Mouse (Mus musculus) right cerebral cortex, postnatal 25 days (tissue): ENCODE data around the gene Gck.

ENCODE experiments used
- DNase-seq: peaks from one replicate; pipeline ENCODE4 v3.0.0; 2022

Gck gene

GRCm38 (mm10) chr11:5869331-5869730, 80.5 kb downstream of the Gck start:
- DNase-seq, result no peak

DNA sequence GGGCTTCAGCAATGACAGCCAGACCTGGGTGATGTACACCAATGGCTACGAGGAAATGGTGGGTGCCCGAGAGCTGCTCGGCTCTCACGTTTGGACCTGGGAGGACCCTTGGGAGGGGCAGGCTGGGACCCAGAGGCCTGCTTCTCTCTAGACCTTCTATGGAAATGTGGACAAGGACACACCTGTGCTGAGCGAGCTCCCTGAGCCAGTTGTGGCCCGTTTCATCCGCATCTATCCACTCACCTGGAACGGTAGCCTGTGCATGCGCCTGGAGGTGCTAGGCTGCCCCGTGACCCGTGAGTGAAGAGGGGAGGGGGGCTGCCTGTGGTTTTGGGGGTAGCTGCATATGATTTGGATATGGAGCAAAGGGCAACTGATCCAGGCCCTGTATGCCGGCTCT, 81.6 kb downstream of the Gck start:
- no peak for DNase-seq

DNA sequence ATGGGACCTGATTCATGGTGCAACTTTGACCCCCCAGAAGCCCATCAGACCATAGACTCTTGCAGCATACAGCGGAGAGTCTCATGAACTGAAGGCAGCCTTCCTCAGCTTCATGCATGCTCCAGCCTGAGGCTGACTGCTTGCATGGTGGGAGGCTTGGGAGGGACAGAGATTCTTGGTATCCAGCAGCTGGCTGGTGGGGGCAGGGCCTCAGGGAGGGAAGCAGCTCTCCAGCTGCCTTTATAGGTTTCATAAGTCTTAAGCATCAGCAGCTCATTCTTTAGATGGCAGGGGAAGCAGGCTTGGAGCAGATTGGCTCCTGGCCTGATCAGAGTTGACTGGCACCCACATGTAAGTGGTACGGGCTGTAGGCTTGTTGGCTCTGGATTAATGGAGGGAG, 82.7 kb downstream of the Gck start:
- no peak for DNase-seq

GRCm38 (mm10) chr11:5862394-5863105, 87.3 kb downstream of the Gck start:
- DNase-seq, result no peak

- DNase-seq, result no peak
These were observed 88.0 kb downstream of the Gck start, which contains the start of gene Aebp1 for GRCm38 (mm10) chr11:5861678-5862393. Aebp1 (plus strand) TSS chr11:5861947.

GRCm38 (mm10) chr11:5860639-5861038, 89.2 kb downstream of the Gck start:
- DNase-seq, result no peak

GRCm38 (mm10) chr11:5859883-5860550, 89.9 kb downstream of the Gck start:
- DNase-seq, result no peak

- DNase-seq, result no peak
These were observed 91.2 kb downstream of the Gck start for GRCm38 (mm10) chr11:5858723-5859122.

- DNase-seq, result no peak
These were observed 93.3 kb downstream of the Gck start for GRCm38 (mm10) chr11:5856479-5857130.

DNA sequence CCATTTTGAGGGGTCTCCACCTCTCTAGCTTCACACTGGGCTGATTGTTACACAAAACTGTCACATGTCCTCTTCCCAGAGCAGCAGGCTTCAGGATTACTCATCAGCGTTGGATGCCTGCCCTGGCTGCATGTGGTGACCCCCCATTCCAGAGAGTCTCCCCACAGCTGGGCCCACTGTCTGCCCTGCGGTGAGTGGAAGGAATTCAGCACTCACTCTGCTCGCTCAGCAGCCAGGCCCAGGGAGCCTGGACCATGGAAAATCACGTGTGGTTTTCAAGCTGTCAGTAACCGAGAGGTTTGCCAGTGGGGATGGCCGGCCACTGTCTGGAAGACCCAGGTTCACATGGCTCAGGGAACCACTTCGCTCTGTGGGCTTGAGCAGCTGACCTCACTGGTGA, 94.0 kb downstream of the Gck start:
- peak; percentile 32 for DNase-seq

- no peak for DNase-seq
These were observed 94.4 kb downstream of the Gck start for GRCm38 (mm10) chr11:5855481-5855880.

DNA sequence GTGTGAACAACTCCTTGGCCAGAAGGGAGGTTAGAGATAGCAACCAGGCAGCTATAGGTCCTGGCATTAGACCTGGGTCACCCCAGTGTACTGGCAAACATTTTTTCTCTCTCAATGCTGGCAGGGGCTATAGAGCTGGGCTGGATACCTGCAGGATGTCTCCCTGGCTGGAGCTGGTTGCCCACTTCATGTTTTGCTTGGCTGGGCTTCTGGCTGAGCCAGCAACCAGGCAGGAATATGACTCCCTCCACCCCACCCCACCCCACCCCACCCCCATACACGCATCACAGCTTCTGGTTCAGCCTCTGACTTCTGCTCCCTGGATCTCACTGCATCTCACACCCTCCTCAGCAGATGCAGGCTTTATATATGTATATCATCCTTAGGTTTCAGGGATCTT, 97.6 kb downstream of the Gck start:
- DNase-seq, result no peak

- DNase-seq, result no peak
These were observed 98.7 kb downstream of the Gck start for GRCm38 (mm10) chr11:5851021-5851736.
